16 mouse cellular contexts compared by ENCODE assay signal in the genomic region with DNA sequence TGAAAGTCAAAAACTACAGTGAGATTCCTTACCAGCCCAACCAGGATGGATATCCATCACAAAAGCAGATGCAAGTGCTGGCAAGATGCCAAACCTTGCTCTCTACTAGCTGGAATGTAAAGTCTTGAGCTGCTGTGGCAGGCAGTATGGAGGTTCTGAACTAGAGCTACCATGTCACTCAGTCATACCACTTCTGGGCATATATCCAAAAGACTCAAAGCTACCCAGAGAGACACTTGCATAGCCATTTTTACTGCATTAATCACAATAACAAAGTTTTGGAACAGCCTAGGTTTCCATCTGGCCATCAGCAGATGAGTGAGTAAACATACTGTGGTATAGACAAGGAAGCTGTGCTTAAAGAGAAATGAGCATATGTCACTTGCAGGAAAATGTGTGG. TPM values are rescaled to one million over a fixed set of nuclear protein-coding genes. Genes with fewer than 3 reads are reported as not detected.
DNase-seq lines count a peak whose midpoint lies in the region; ATAC-seq lines count a peak whose summit lies in the region.
"Had no signal": no experiment of that assay in that cellular context is flagged by ENCODE, and none has a peak within 500 bp of the region (broad histone marks: within the 10 kb centered on the region; RNA-seq: fewer than 3 reads in every experiment).

No protein-coding gene starts in this region.

- H3K36me3 ChIP-seq in forebrain, embryonic 14.5 days (ENCODE audit: control insufficient read depth, insufficient read depth, low read length) = no peaks in the 10 kb centered on the region
- no peaks in the 10 kb centered on the region for H3K36me3 ChIP-seq in forebrain, embryonic 12.5 days (replicated peaks)
- H3K36me3 ChIP-seq: embryonic facial prominence, embryonic 13.5 days had no signal

- H3K4me2 ChIP-seq in forebrain, embryonic 14.5 days (ENCODE audit: low read length) = no peak overlapping the region
- no peak overlapping the region for H3K4me2 ChIP-seq in forebrain, embryonic 12.5 days
- H3K4me2 ChIP-seq: embryonic facial prominence, embryonic 13.5 days had no signal

- H3K27me3 ChIP-seq in forebrain, embryonic 14.5 days (replicated peaks; ENCODE audit: control insufficient read depth, insufficient read depth, low read length) = no peaks in the 10 kb centered on the region
- H3K27me3 ChIP-seq in forebrain, embryonic 12.5 days = no peaks in the 10 kb centered on the region
- H3K27me3 ChIP-seq: CH12.LX; embryonic facial prominence, embryonic 13.5 days had no signal

- ATAC-seq in forebrain, embryonic 14.5 days = peak; percentile 82; the same call in 1 of the 2 replicates
- no peak for ATAC-seq in forebrain, embryonic 12.5 days (ENCODE audit: low FRiP score)
- ATAC-seq in inflammation-experienced regulatory T-cells, adult 6 months = no peak

- no peak overlapping the region for H3K27ac ChIP-seq in forebrain, embryonic 14.5 days (ENCODE audit: low read depth, low read length)
- H3K27ac ChIP-seq in forebrain, embryonic 12.5 days = no peak overlapping the region
- H3K27ac ChIP-seq: embryonic facial prominence, embryonic 13.5 days had no signal

- no peak overlapping the region for H3K4me3 ChIP-seq in forebrain, embryonic 14.5 days (ENCODE audit: low read depth, low read length)
- no peak overlapping the region for H3K4me3 ChIP-seq in forebrain, embryonic 12.5 days (replicated peaks)
- H3K4me3 ChIP-seq: embryonic facial prominence, embryonic 13.5 days had no signal

- peak; percentile 69 for DNase-seq in forebrain, embryonic 14.5 days (ENCODE audit: low spot score)
- DNase-seq in lung, postnatal 10 days = peak; percentile 5
- DNase-seq in lung, postnatal 14 days = no peak
- peak; percentile 22 for DNase-seq in NIH3T3 (ENCODE audit: low read depth)
- peak; percentile 27 for DNase-seq in layer of hippocampus, adult 9-10 months (ENCODE audit: low spot score)
- no peak for DNase-seq in frontal cortex, postnatal 25 days (ENCODE audit: low spot score in 2 of 2)
- DNase-seq: cerebellum, adult 11-12 months; gastrocnemius, postnatal 14 days; kidney, adult 2 months; thymus, postnatal 36 days had no signal

- no peaks in the 10 kb centered on the region for H3K9me3 ChIP-seq in forebrain, embryonic 14.5 days (replicated peaks; ENCODE audit: control insufficient read depth, low read length)
- H3K9me3 ChIP-seq in forebrain, embryonic 12.5 days = no peaks in the 10 kb centered on the region
- H3K9me3 ChIP-seq: embryonic facial prominence, embryonic 13.5 days had no signal

- H3K4me1 ChIP-seq in forebrain, embryonic 14.5 days (ENCODE audit: control insufficient read depth, insufficient read depth, low read length) = no peaks in the 10 kb centered on the region
- H3K4me1 ChIP-seq in forebrain, embryonic 12.5 days = no peaks in the 10 kb centered on the region
- H3K4me1 ChIP-seq: embryonic facial prominence, embryonic 13.5 days had no signal

- H3K9ac ChIP-seq in forebrain, embryonic 14.5 days (ENCODE audit: low read length) = no peak overlapping the region
- H3K9ac ChIP-seq in forebrain, embryonic 12.5 days = no peak overlapping the region
- H3K9ac ChIP-seq: embryonic facial prominence, embryonic 13.5 days had no signal

RNA-seq across cellular contexts. Expression of a gene that starts 25.6 kb away (rescaled TPM):
- 4.0 and 4.8 TPM in 2 replicates for polyA plus RNA-seq in forebrain, embryonic 14.5 days (2014; fragmentation: Nextera tagmentation; extraction: Ambion mirVana)
- polyA plus RNA-seq in forebrain, embryonic 12.5 days (2016; fragmentation: Nextera tagmentation; extraction: Ambion mirVana) = 5.4 and 5.6 TPM in 2 replicates
- polyA plus RNA-seq in inflammation-experienced regulatory T-cells, adult 6 months (2017; shearing (Covaris generic)) = 10 to 100 TPM in 2 of 3 experiments, 1 to 10 TPM in 1; 4.7 to 32.3 (median 12.1) TPM

RNA-seq across cellular contexts. Expression of a gene that starts 53.8 kb away (rescaled TPM):
- polyA plus RNA-seq in forebrain, embryonic 14.5 days (2014; fragmentation: Nextera tagmentation; extraction: Ambion mirVana) = 0.99 and 1.1 TPM in 2 replicates
- 0.29 and 0.41 TPM in 2 replicates for polyA plus RNA-seq in forebrain, embryonic 12.5 days (2016; fragmentation: Nextera tagmentation; extraction: Ambion mirVana)
- not detected for polyA plus RNA-seq in inflammation-experienced regulatory T-cells, adult 6 months (2017; shearing (Covaris generic))
- polyA plus RNA-seq: embryonic facial prominence, embryonic 13.5 days; heart, embryonic 16.5 days; kidney, adult 2 months; liver, embryonic 16.5 days had no signal

Comparison
In these comparisons a context has a peak if more than half of its experiments do, and no peak if none do; other contexts are left out.
1. DNase-seq: peak in forebrain, embryonic 14.5 days (single experiment), lung, postnatal 10 days (single experiment), NIH3T3 (single experiment) and layer of hippocampus, adult 9-10 months (single experiment); none in lung, postnatal 14 days (single experiment) and frontal cortex, postnatal 25 days (0 of 2).